Mouse (Mus musculus) cerebral cortex, adult 2 months (tissue): Measurements from ENCODE around the gene Trio.

Source experiments
- WGBS: fragments of 180-500 bp; shearing (Covaris S2); methylation state at CpG from one replicate; pipeline ENCODE4 v1.1.7; 2018; 5-methylcytosine and 5-hydroxymethylcytosine counted together

Trio gene

DNA sequence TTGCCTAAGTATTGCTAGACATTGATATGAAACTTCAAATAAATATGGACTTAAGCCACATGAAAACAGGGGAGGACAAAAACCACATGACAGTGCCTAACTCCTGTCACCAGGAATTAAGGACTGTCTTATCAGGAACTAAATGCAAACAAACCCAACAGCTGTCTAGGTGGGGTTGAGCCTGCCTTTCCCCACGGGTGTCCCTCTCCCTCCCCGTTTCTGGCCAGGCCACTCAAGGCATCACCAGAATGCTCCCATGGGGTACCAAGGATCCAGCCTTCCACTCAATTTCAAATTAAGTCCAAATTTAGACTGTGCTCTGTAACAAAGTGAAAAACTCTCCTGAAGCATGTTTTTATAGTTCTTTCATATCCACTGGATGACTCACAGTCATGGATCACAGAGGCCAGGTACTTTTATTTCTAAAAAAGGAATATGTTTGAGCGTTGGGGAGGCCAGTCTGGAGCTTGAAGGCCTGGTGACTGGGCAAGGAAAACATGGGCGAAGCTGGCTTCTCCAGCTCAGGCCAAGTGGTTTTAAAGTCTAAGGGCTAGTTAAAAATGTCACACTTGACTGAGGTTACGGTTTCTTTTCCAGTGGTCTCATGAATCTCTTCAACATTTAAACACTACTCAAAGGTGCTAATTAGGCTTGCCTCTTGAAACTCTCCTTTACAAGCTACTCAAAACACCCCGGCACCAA is 33.6 kb downstream of the Trio start:
- 69% methylated on average over 6 of the region's 6 CpGs for WGBS

DNA sequence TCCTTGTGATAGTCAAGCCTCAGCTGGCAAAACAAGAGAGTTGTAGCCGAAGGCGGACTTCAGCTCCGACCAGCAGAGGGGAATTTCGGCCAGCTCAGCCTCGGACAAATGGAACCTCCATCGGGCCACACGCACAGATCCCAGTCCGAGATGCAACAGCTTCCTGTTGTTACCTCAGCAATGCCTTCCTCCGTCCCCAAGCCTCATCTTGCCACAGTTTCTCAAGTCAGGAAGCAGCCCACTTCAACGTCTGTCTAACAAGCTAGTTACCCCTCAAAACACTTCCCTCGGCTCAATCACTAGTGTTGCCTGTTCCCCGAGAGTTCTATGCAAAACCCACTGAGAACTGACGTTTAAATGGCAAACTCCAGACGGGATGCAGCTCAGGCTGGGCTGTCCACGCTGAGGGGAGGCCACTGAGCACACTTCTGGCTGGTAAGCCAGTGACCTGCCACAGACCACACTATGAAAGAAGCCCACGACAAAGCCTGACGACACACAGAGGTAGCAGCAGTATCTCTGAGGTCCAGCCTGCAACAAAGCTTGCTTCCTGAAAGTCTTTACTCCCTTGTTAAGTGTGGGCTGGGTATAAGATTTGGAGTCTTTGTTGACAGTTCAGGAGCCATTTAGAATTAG is 34.5 kb downstream of the Trio start:
- WGBS: 69% methylated on average over 17 of the region's 17 CpGs

DNA sequence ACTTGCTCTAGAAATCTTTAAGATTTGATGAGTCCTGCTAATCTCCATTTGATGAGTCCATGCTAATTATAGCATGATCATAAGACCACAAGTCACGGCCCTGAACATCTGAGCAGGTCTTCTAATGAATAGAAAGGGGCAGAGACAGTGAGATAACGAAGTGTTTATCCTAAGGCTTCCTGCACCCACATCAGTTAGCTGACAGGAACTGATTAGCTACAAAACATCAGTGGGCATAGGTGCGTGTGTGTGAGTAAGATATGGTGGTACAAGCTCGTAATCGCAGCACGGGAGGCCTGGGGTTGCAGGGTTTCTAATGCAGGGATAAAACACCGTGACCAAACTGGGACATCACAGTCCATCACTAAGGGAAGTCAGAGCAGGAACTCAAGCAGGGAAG is 37.7 kb downstream of the Trio start:
- WGBS: 65% methylated on average over 7 of the region's 7 CpGs

DNA sequence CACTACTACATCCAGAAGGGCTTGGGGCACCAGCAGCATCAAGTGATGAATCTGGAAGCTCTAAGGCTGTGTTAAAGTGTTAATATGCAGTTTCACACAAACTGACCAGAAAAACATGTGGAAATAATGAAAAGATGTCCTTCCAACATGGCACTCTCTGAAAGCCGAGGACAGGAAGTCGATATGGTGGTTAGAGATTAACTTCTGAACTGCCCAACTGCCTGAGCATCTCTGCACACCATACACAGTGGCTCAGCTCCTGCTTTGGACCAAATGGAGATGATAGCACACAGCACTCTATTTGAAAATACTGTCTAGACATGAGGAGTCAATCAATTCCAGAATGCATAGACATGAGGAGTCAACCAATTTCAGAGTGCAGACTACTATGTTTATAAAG is 40.8 kb downstream of the Trio start:
- WGBS: 87% methylated on average over 2 of the region's 2 CpGs

DNA sequence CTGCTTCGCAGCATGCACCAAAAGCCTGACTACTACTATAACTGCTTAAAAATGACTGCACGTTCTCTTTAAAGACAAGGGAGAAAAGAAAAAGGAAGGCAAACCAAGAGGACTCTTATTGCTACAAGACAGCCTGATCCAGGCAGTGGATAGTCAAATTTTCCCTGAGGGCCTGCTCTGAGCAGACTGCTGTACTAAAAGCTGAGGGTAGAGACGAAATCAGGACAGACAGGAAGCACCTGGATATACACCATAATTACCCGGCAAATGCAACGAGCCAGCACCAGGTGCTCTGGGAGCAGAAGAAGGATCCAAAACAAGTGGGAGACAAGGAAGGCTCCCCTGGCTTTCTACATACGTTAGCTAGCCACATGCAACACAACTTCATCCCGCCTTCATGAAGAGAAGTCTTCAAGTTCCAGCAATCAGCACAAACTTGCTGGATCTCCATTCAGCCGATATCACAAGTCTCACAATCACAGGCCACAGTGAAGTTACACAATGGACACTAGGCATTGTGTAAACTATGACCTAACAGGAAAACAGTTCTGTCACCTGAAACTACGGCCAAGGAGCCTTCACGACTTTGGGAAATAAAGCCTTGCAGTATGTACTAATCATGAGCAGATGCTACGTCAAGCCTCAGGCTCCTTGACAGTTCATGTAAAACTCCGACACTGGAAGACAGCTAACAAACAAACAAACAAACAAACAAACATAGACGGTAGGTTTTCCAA is 43.7 kb downstream of the Trio start:
- WGBS: 52% methylated on average over 13 of the region's 13 CpGs

DNA sequence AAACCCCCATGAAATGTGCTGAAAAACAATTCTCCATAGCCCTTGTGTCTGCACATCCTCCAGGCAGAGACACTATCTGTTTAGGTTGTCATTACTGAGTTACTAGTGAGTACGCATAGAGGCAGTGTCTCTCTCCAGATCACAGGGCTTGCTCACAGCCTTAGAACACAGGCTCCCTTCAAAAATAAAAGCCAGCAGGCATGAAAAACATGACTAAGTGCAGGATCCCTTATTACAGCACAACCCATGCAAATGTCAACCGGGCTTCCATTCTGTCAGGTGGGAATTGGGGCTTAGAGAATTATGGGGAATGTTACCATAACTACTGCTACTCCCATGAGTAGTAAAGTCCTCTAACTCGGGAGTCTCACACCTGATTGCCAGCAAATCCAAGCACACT is 44.4 kb downstream of the Trio start:
- 41% methylated on average over 3 of the region's 3 CpGs for WGBS

DNA sequence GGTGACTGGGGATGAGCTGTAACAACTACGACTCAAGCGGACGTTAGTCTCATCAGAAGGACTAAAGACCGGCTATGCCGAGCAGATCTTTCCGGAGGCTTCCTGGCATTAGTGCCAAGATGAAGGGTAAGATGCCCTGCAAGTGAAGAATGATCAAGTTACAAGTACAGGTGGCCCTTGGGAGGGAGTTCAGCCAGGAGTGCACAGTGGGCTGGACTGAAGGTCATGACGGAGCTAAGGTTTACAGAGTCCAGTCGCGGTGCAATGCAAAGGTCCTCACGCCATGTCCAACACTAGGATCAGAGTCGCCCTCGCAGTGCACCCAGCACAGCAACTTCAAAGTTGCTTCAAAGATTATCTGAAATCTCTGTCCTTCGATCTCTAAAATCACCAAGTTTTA is 45.2 kb downstream of the Trio start:
- WGBS: 87% methylated on average over 13 of the region's 13 CpGs

DNA sequence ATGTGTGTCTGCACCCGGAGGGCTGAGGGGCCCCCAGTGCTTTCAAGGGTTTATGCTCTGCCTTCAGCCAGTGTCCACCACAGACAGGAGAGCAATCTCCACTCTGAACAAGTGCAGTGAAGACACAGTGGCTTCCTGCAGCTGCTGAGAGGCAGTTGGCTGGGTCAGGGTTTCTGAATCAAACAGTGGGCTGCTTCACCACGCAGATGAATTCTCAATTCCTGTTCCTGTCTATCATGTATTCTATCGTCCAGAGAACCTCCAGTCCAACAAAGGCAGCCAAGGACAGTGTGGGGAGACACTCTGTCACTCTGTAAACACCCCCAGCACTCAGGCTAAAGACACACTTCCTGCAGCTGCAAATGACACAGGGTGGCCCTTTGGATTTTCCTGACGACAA is 48.7 kb downstream of the Trio start:
- WGBS: 34% methylated on average over 4 of the region's 4 CpGs

DNA sequence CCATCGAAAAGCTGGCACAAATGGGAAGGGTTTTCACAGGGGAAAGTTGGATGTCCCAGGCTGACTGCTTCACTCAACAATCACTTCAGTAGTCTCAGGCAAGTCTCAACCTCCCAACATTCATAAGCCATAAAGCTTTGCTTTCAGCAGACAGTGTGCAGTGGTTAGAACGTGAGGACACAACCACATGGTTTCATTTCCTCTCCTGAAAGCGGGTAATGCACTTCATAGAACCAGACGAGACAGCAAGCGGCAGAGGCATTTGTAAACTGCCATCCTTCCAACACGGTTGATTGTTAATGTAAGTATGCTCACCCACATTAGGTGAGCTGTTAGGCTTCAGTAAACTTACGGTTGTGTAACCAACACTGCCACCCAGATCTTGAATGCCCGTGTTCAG is 51.0 kb downstream of the Trio start:
- 65% methylated on average over 8 of the region's 8 CpGs for WGBS

DNA sequence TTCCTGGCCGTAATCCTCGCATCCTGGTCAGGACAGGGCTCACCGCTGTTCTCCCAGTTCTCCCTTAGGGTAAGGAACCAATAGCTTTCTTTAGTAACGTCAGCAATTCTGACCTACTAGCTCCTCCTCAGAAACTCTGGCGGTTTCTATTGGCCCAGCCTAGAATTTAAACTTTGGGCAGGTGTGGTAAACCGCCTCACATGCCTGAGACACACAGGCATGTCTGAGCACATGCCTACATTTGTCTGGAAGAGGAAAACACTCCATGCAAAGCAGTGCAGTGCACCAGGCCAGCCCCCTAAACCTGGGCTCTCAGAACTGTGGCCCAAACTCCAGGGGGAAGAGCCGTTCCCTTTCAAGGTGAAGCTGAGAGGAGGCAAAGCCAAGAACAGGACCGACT is 57.5 kb downstream of the Trio start:
- 65% methylated on average over 8 of the region's 8 CpGs for WGBS

DNA sequence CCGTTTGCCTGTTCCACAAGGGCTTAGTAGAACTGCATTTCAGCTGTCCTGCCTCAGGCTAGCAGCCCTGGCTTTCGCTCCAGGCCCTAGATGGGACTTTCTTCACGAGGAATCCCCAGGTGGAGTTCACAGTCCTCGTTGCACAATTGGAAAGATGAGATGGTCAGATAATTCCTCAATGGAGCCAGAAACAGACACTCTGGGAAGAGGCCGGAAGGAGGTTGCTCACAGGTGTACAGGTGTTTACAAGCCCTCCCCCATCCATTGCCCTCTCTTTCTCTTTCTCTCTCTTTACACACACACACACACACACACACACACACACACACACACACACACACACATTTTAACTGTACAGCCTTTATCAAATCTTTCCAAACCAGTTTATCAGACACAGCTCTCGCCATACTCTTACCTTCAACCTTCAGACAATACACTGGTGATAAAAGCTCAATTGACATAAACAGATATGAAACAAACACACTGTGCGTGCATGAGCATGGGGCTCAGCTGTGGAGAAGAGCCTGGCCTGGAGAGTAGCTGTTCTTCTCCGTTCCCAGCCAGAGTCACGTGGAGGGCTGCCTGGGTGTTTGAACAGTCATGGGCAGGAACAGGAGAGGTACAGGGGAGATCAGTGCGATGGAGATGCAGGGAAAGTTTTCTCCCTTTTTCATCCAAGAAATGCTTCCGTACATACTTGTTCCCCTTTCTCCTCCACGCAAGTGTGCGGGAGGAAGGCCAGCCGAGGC is 58.3 kb downstream of the Trio start:
- 62% methylated on average over 14 of the region's 14 CpGs for WGBS

DNA sequence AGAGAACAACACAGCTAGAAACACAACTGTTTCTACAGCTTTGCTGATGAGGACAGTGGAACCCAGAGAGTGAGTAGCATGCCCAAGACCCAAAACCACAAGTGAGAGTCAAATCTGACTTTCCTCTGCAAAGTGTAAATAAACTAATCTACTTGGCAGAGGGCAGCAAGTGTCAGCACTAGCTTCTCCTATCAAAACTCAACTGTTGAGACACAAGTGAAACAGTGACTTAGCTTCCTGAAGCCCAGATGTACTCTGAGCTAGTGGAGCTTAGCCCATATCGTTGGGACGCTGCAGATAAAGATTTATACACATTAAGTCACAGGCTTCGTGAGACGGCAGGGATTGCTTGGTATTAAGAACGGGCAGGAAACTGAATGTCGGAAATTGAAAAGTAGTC is 60.8 kb downstream of the Trio start:
- 70% methylated on average over 6 of the region's 6 CpGs for WGBS

DNA sequence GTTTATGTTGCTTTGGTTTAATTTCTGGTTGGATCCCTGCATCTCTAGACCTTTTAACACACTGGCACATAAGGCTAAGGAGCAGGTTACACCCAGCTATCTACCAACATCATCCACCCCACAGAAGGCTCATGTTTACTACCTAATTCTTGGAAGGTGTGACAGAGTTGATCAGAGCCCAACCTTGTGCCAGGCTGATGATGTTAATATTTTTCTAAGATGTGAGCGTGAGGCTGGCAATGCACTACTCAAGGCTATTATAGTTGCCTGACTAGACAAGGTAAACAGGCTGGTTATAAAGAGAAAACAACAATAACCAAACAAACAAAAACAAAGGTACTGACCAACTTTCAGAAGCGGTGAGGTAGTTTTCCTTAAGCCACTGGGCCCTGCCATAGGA is 62.1 kb downstream of the Trio start:
- 91% methylated on average over 2 of the region's 2 CpGs for WGBS

DNA sequence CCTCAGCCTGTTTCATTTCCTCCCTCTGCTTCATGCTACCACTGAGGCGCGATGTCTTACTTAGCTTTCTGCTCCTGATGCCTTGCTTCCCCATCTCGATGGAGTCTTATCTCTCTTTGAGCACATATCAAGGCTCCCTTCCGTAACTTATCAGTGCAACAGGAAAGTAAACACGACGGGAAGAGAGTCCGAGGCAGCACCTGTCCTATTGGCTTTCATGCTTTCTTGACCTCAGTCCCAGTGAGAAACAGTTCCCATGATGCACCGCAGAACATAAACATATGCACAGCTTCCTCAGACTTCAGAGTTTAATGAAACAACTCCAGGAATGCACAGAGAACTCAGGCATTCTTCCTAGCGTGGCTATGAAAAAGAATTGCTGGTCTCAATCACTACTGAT is 65.0 kb downstream of the Trio start:
- 55% methylated on average over 9 of the region's 9 CpGs for WGBS

DNA sequence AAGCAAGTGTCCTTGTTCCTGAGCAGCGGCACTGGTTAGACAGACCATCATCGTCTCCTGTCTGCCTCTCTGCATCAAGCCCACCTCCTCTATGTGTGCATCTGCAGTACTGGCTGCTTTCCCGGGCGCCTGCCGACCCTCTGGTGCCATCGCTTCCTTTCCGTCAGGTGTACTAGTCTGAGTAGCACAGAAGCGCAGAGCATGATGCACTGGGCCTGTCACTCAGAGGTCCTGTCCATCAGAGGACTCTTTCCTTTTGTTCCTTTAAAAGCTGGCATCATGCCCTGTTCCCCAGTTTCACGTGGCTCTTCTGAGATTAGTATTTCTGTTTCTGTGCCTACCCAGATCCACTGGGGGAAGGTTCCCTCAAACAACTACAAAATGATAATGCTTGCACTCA is 67.8 kb downstream of the Trio start:
- 49% methylated on average over 9 of the region's 9 CpGs for WGBS

DNA sequence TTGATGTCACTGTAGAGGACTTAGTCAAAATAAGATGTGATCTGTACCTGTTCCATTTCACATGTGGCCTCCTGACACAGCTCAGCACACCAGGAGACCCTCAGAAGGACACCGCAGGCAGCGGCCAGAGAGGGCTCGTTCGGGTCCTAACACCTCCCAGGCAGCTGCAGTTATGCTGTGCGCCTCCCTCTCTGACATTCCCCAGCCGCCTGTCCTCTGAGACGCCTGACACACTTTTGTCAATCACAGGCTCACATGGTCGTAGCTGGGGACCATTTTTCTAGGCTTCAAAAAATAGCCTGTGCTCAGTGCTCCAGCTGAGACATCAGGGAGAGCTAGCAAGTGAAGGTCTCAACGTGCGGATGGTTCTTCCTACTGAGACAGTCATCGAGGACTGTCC is 70.0 kb downstream of the Trio start:
- WGBS: 50% methylated on average over 11 of the region's 11 CpGs

DNA sequence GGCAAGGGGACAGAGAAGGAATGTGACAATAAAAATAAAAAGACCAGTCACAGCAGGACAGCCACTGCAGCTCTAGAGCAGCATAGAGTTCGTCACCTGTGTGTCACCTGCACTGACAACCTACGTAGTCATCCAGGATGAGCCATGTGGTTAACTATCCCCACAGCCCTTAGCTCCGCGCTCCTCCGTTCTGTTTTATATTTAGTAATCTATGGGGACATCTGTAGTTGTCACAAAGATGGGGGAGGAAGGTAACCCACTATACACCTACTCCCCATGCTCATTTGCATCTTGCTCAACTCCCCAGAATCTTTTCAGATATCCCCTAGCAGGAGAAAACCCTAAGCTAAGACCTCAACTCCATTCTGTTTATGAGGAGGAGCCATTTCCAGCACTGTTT is 71.3 kb downstream of the Trio start:
- WGBS: 61% methylated on average over 5 of the region's 5 CpGs

DNA sequence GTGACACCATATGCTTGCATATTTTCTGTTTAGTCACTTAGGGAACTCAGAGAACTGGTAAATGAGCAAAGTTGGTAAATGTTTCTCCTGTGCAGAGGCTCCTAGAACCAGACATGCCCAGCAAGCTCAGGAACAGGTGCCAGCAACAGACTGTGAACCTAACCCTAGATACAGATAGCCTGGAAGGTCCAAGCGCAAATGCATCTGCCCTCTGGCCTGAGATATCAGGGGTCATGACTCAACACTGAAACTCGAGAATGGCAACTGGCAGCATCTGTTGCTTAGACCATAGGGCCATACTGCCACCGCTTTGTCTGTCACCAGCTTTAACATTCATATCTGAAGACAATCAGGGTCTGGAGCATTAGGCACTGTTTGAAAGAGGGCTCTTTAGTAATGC is 72.1 kb downstream of the Trio start:
- 85% methylated on average over 3 of the region's 3 CpGs for WGBS

DNA sequence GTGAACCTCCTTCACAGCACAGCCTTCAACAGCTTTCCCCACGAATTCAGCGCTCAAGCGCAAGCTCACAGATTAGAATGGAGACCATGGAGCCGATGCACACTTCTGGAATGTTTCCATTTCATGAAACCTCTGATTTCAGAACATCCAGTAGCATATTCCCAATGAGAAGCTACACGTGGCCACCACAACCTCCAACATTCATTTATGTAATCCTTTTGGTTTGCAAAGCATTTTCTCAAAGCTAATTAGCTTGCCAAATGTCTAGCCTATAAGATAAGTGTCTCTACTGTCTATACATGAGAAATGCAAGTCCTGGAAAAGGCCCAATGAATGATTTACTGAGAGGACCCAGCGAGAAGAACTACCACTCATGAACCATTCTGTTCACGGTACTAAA is 74.5 kb downstream of the Trio start:
- WGBS: 56% methylated on average over 7 of the region's 7 CpGs

DNA sequence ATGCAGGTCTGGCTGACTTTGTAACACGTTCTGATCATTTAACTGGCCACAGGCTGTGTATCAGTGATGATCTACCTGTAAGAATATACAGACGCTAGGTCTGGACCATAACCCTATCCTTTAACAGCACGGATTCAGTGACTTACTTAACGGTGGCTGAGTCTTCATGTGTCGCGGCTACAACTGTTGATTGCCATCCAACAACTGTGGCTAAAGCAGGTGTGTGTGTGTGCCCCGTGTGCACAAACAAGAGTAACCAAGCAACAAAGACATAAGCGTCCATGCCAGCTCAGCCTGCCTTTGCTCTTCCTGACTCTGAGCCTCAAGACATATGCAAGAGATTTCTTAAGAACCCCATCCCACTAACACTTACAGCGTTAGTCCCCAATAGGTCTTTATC is 76.5 kb downstream of the Trio start:
- 85% methylated on average over 9 of the region's 9 CpGs for WGBS

DNA sequence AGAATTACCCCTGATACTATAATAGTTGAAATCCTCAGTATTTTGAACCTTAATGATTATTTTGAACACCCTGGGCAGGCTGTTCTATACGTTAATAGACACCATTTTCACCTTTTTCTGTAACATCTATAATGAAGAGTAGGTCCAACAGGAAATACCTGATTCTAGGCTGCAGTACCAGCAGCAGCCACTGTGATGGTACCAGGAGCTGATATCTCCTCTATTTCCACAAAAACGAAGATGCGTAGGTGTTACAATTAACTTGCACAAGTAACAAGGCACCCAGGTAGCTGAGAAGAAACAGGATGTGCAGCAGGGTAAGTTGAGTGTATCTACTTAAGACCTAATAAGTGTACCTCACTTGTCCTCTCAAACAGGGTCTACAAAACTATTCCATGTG is 77.8 kb downstream of the Trio start:
- 85% methylated on average over 3 of the region's 3 CpGs for WGBS

DNA sequence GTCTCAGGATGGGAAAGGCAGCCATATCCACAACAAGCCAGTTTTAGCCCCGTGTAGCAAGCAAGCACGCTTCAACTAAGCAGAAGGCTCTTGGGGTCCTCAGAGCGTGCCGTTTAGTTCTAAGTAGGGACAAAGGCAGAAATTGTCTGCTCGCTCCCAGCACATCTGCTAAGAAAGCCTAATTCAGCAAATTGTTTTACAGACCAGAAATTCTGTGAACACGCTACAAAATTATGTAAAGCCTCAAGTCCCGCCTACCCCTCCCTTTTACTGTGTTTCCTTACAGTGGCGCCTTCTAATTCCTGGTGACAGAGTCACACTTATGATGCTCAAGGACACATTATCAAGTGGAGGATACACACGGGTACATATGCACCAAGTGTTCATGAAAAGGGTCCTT is 80.1 kb downstream of the Trio start:
- 35% methylated on average over 9 of the region's 9 CpGs for WGBS

DNA sequence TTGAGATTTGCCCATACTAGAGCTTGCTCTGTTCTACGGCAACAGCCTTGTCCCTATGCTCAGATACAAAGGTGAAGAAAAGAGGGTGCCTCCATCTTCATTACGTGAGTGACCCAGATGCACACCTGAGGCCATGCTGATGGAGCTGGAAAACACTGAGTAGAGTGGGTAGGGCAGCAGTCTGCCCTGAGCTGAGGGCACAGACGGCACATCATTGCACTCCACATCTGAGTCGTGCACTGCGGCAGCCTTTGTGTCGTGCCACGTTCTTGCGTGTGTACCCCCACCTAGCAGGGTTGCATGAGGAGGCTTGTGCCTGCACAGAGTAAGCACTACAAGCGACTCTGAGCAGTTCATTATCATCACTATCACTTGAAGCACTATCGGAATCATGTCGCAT is 80.8 kb downstream of the Trio start:
- 59% methylated on average over 11 of the region's 11 CpGs for WGBS
